Mouse (Mus musculus): ENCODE measurements around the gene Lrrc45. TPM values are rescaled to one million over a fixed set of nuclear protein-coding genes. Genes with fewer than 3 reads are reported as not detected.
"Not testable (repeated sequence)": the region's sequence is repeated elsewhere in the genome, so short reads cannot be mapped to it uniquely, and the experiment has no call there.

The Lrrc45 gene
- polyA plus RNA-seq, 1 experiment from 2014 or later: 86.6 TPM

DNA sequence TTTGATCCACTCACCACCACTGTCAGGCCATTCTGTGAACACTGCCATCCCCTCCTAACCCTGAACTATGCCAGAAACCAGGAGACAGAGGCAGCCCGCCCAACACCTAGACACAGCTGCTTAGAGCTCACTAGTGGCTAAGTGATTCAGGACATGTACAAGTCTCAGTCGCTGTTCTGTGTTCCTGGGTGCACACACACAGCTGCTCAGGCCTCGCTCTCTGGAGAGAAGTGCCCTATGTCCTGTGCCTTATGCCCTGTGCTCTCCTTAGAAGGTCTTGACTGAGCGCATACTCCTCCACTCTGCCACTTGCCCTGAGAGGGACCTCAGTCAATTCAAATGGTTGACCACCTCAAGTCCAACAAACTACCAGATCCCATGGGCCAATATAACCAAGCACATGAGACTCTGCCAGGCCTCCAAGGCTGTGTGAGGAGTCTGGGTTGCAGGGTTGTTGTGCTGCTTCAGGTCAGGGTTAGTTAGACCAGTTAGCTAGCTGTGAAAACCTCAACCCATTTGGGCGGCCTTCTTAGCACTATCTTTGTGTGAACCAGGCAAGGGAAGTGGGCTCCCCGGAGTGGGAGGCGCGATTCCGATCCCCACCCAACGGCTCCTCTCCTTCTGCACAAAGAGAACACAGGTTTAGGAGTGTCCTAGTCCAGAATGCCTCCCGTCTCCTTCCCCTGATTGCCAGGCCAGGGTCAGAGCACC lies 15.0 kb downstream of the Lrrc45 start:
- WGBS: 71% methylated on average over 11 of the region's 11 CpGs
- no peaks in the 10 kb centered on the region for H3K9me3 ChIP-seq (replicated peaks; ENCODE audit: control insufficient read depth, low read length, poor library complexity, severe bottlenecking)
- H3K27ac ChIP-seq (ENCODE audit: low read length): no peak overlapping the region
- ATAC-seq: no peak
- H3K36me3 ChIP-seq (ENCODE audit: control insufficient read depth, insufficient read depth, low read length): no peaks in the 10 kb centered on the region
- H3K27me3 ChIP-seq (ENCODE audit: control insufficient read depth, insufficient read depth, low read depth, low read length): no peaks in the 10 kb centered on the region; the same call in 1 of the 2 replicates
- H3K4me2 ChIP-seq (ENCODE audit: low read length): no peak overlapping the region
- H3K4me3 ChIP-seq (ENCODE audit: low read depth, low read length): no peak overlapping the region
- no peak overlapping the region for H3K9ac ChIP-seq (ENCODE audit: low read depth, low read length)
- peaks cover 11% of the 10 kb centered on the region for H3K4me1 ChIP-seq (ENCODE audit: control insufficient read depth, insufficient read depth, low read length)

DNA sequence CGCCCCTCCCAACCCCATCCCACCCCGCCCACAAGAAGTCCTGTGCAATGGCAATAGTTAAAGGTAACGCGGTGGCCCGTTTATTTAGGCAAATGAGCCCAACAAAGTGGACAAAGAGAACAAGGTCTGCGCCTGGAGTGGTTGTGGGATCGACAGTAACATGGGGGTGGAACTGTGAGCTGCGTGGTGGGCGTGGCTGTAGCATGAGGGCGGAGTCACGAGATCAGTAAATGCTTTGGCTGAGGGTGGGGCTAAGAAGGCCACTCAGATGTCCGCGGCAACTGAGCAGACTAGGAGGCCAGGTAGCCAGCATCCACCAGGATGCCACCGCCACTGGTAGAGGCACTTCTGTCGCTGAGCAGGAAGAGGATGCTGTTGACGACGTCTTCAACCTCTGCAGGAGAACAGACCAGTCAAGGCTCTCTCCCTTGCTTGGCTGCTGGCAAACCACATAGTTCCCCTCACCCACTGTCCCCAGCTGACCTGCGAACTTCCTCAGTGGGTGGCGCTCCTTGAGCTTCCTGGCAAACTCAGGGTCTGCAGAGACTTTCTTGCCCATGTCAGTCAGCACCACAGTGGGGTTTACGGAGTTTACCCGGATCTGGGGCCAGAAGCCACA lies 15.8 kb downstream of the Lrrc45 start:
- H3K36me3 ChIP-seq (ENCODE audit: control insufficient read depth, insufficient read depth, low read length); H3K9me3 ChIP-seq (replicated peaks; ENCODE audit: control insufficient read depth, low read length, poor library complexity, severe bottlenecking); H3K27me3 ChIP-seq (ENCODE audit: control insufficient read depth, insufficient read depth, low read depth, low read length); H3K27ac ChIP-seq (ENCODE audit: low read length); H3K9ac ChIP-seq (ENCODE audit: low read depth, low read length); H3K4me3 ChIP-seq (ENCODE audit: low read depth, low read length); ATAC-seq: not testable (repeated sequence)
- H3K4me1 ChIP-seq (ENCODE audit: control insufficient read depth, insufficient read depth, low read length): peaks cover 11% of the 10 kb centered on the region
- WGBS: 2% methylated on average over 19 of the region's 21 CpGs
- peak overlapping the region; percentile 36 for H3K4me2 ChIP-seq (ENCODE audit: low read length)

DNA sequence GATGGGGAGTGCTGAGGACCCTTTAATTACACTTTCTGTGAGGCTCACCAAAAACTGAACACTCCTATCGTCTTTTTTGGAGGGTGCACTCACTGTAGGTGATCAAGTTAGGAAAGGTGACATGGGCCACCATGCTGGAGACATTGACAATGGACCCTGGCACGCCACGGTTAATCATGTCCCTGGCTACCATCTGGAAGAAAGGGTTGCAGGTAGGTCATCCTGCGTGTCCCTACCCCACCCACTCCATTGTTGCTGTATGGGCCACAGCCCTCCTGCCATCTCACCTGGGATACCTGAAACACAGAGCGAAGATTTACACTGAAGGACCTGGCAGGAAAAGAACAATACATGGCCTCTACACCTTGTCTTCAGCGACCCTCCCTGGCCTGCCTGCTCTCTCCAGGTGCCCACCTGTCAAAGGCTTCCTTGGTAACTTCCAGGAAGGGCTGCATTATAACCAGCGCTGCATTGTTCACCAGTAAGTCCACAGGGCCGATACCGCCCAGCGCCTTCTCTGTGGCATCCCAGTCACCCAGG lies 16.7 kb downstream of the Lrrc45 start:
- ATAC-seq: no peak
- H3K4me2 ChIP-seq (ENCODE audit: low read length): no peak overlapping the region
- H3K27me3 ChIP-seq (ENCODE audit: control insufficient read depth, insufficient read depth, low read depth, low read length): no peaks in the 10 kb centered on the region; the same call in 1 of the 2 replicates
- H3K4me3 ChIP-seq (ENCODE audit: low read depth, low read length): no peak overlapping the region
- H3K9me3 ChIP-seq (replicated peaks; ENCODE audit: control insufficient read depth, low read length, poor library complexity, severe bottlenecking): no peaks in the 10 kb centered on the region
- H3K36me3 ChIP-seq (ENCODE audit: control insufficient read depth, insufficient read depth, low read length): no peaks in the 10 kb centered on the region
- H3K27ac ChIP-seq (ENCODE audit: low read length): no peak overlapping the region
- H3K4me1 ChIP-seq (ENCODE audit: control insufficient read depth, insufficient read depth, low read length): peaks cover 11% of the 10 kb centered on the region
- H3K9ac ChIP-seq (ENCODE audit: low read depth, low read length): no peak overlapping the region
- WGBS: 90% methylated on average over 10 of the region's 10 CpGs

DNA sequence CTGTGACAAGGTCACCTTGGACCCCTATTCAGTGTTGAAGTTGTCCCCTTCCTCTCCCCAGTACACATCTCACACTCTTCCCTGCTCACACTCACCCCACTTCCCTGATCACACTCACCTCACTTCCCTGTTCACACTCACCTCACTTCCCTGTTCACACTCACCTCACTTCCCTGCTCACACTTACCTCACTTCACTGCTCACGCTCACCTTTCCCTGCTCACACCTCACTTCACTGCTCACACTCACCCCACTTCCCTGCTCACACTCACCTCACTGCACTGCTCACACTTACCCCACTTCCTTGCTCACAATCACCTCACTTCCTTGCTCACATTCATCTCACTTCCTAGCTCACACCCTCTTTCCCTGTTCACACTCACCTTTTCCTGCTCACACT lies 17.7 kb downstream of the Lrrc45 start:
- H3K4me3 ChIP-seq (ENCODE audit: low read depth, low read length): no peak overlapping the region
- no peak for ATAC-seq
- H3K36me3 ChIP-seq (ENCODE audit: control insufficient read depth, insufficient read depth, low read length): no peaks in the 10 kb centered on the region
- H3K27me3 ChIP-seq (ENCODE audit: control insufficient read depth, insufficient read depth, low read depth, low read length): no peaks in the 10 kb centered on the region; the same call in 1 of the 2 replicates
- no peak overlapping the region for H3K4me2 ChIP-seq (ENCODE audit: low read length)
- H3K4me1 ChIP-seq (ENCODE audit: control insufficient read depth, insufficient read depth, low read length): peaks cover 9% of the 10 kb centered on the region
- H3K9me3 ChIP-seq (replicated peaks; ENCODE audit: control insufficient read depth, low read length, poor library complexity, severe bottlenecking): no peaks in the 10 kb centered on the region
- no peak overlapping the region for H3K27ac ChIP-seq (ENCODE audit: low read length)
- 94% methylated on average over 1 of the region's 1 CpGs for WGBS
- H3K9ac ChIP-seq (ENCODE audit: low read depth, low read length): no peak overlapping the region

DNA sequence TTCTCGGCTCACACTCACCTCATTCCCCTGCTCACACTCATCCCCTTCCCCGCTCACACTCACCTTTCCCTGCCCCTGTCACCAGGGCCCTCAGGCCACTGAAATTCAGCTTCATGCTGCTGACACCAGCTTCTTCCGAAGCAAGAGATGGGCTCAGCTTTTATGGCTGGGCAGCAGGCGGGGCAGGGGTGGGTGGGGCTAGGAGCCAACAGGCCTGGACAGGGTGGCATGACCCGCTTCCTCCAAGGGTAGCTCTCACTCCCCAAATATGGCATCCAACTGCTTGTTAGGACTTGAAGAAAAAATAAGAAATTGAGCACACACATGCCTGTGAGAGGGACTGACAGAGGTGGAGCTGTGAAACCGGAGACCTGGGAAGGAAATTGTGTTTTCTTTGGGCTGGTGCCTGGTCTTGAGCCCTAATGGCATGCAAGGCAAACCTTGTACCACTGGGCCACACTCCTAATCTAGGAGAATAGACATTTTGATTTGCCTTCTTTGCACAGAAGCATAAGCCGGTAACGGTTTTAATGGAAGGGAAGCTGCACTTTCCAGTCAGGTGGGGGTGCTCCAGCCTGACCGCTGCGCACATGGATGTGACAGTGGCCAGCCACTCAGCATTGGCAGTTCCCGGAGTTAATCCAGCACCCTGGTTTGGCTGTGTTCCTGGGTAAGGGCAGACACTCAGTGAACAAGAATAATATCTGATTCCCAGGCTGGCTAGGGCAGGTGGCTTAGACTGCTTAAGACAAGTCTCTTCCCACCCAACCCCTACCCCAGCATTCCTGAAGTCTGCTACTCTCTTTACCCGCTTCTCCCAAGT lies 18.3 kb downstream of the Lrrc45 start, which contains the start of gene Cbr2:
Cbr2 (minus strand) TSS at position 257 of the 823 bp plus-strand sequence.
- H3K9ac ChIP-seq (ENCODE audit: low read depth, low read length): no peak within 1 kb of the TSS
- no peak within 1 kb of the TSS for H3K4me3 ChIP-seq (ENCODE audit: low read depth, low read length)
- no peaks in the 10 kb centered on the region for H3K9me3 ChIP-seq (replicated peaks; ENCODE audit: control insufficient read depth, low read length, poor library complexity, severe bottlenecking)
- no peaks in the 10 kb centered on the region for H3K36me3 ChIP-seq (ENCODE audit: control insufficient read depth, insufficient read depth, low read length)
- WGBS: 73% methylated on average over 12 of the region's 12 CpGs
- H3K4me1 ChIP-seq (ENCODE audit: control insufficient read depth, insufficient read depth, low read length): peaks cover 2% of the 10 kb centered on the region; the same call in 1 of the 2 replicates
- ATAC-seq: no peak
- H3K27ac ChIP-seq (ENCODE audit: low read length): no peak within 1 kb of the TSS
- H3K27me3 ChIP-seq (ENCODE audit: control insufficient read depth, insufficient read depth, low read depth, low read length): no peaks in the 10 kb centered on the region; the same call in 1 of the 2 replicates
- no peak within 1 kb of the TSS for H3K4me2 ChIP-seq (ENCODE audit: low read length)

DNA sequence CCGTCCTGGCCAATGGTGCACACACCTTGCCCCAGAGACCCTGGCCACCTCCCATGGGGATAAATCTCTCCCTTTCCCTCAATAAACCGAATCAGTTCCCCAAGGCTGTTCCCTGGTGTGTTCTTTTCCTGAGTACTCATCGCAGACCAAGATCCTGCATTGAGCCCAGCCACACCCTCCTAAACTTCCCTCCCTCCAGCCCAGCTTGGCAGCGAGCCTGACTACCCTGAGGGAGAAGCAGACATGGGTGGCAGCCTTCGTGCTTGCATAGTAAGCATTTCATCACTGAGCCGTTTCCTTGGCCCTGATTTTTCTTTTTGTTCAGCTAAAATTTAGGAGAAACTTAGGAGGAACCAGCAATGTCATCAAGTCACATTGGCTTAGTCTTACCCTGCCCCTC lies 19.8 kb downstream of the Lrrc45 start:
- peaks cover 2% of the 10 kb centered on the region; the same call in 1 of the 2 replicates for H3K4me1 ChIP-seq (ENCODE audit: control insufficient read depth, insufficient read depth, low read length)
- ATAC-seq: no peak
- H3K27me3 ChIP-seq (ENCODE audit: control insufficient read depth, insufficient read depth, low read depth, low read length): no peaks in the 10 kb centered on the region; the same call in 1 of the 2 replicates
- H3K9ac ChIP-seq (ENCODE audit: low read depth, low read length): no peak overlapping the region
- H3K4me2 ChIP-seq (ENCODE audit: low read length): no peak overlapping the region
- H3K4me3 ChIP-seq (ENCODE audit: low read depth, low read length): no peak overlapping the region
- H3K36me3 ChIP-seq (ENCODE audit: control insufficient read depth, insufficient read depth, low read length): no peaks in the 10 kb centered on the region
- 55% methylated on average over 6 of the region's 6 CpGs for WGBS
- no peak overlapping the region for H3K27ac ChIP-seq (ENCODE audit: low read length)
- H3K9me3 ChIP-seq (replicated peaks; ENCODE audit: control insufficient read depth, low read length, poor library complexity, severe bottlenecking): no peaks in the 10 kb centered on the region

DNA sequence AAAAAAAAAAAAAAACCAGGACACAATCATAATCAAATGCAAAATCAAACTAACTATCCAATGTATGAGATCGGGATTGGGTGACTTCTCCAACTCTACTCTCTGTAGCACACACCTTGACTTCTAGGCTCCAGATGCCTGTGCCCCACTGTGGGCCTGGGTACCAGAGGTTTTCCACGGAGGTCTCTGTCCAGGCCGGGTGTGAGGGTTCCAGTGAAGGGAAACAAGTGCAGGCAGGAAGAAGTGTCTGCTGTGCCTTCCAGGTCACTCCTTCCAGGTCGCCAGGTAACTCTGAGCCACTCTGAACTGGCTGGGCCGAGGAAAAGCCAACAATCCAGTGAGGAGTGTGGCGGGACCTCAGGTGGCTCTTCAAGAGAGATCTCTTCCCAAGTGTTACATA lies 22.7 kb downstream of the Lrrc45 start:
- Histone ChIP-seq H3K9me3 (replicated peaks; ENCODE audit: control insufficient read depth, low read length, poor library complexity, severe bottlenecking) (no peaks in the 10 kb centered on the region), H3K36me3 (ENCODE audit: control insufficient read depth, insufficient read depth, low read length) (no peaks in the 10 kb centered on the region), H3K4me2 (ENCODE audit: low read length) (no peak overlapping the region), H3K27me3 (ENCODE audit: control insufficient read depth, insufficient read depth, low read depth, low read length) (no peaks in the 10 kb centered on the region), H3K4me3 (ENCODE audit: low read depth, low read length) (no peak overlapping the region), H3K27ac (ENCODE audit: low read length) (no peak overlapping the region), H3K4me1 (ENCODE audit: control insufficient read depth, insufficient read depth, low read length) (no peaks in the 10 kb centered on the region), H3K9ac (ENCODE audit: low read depth, low read length) (no peak overlapping the region)
- WGBS: 75% methylated on average over 6 of the region's 6 CpGs
- ATAC-seq: no peak

DNA sequence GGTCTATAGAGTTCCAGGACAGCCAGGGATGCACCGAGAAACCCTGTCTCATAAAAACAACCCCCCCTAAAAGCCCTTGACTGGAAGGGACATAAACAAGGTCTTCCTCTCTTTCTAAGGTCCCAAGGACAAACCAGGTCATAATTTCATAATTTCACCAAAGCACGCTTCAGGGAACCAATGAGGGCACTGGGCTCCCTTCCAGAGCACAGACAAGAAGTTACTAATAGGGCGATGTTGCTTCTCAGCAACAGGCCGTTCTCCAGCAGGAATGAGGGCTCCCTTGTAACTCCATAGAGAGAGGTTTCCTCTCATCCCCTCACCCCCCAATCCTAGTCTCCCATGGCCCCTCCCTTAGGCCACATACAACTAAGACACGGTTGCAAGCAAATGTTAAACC lies 27.3 kb downstream of the Lrrc45 start:
- H3K27ac ChIP-seq (ENCODE audit: low read length): no peak overlapping the region

More for the DNA sequence above, 27.3 kb downstream of the Lrrc45 start:
- Histone ChIP-seq H3K36me3 (ENCODE audit: control insufficient read depth, insufficient read depth, low read length) (no peaks in the 10 kb centered on the region), H3K4me1 (ENCODE audit: control insufficient read depth, insufficient read depth, low read length) (no peaks in the 10 kb centered on the region), H3K9ac (ENCODE audit: low read depth, low read length) (no peak overlapping the region), H3K4me2 (ENCODE audit: low read length) (no peak overlapping the region), H3K9me3 (replicated peaks; ENCODE audit: control insufficient read depth, low read length, poor library complexity, severe bottlenecking) (no peaks in the 10 kb centered on the region), H3K4me3 (ENCODE audit: low read depth, low read length) (no peak overlapping the region), H3K27me3 (ENCODE audit: control insufficient read depth, insufficient read depth, low read depth, low read length) (no peaks in the 10 kb centered on the region)
- ATAC-seq: no peak
- WGBS: 90% methylated on average over 5 of the region's 5 CpGs

Measured in midbrain, embryonic 16.5 days (tissue).